Mouse (Mus musculus): ENCODE data around the gene Ece1.

DNA sequence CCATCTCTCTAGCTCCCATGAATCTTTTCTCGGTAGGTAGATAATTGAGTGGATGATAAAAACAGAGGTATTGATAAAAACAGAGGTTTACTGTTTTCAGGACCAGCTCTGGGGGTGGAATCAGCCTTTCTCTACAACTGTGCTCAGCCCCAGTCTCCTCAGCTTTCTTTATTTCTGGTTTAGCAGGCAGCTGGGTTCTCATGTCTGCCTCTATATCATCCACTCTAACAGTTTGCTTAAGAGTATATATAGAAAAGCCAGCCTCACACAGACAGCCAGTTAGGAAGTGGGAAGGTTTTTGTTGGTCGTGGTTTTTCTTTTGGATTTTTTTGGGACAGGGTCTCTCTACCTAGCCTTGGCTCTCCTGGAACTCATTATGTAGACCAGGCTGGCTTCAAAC lies 92.1 kb downstream of the Ece1 start:
- TF ChIP-seq CTCF (IDR thresholded peaks at IDR 0.05): no peak
- TF ChIP-seq EP300 (IDR thresholded peaks at IDR 0.05; ENCODE audit: insufficient read depth, low read depth, low read length): no peak
